Mouse (Mus musculus) forebrain, embryonic 13.5 days (tissue): ENCODE measurements around the gene Mark3. TPM values are rescaled to one million over a fixed set of nuclear protein-coding genes. Genes with fewer than 3 reads are reported as not detected.
A peak's percentile ranks its signal among the peaks of the same experiment; 100 is the strongest.

Experiments
- ATAC-seq: fragments of 200-750 bp; cut with Nextera tagmentation; 2 replicates; pipeline ENCODE4 v1.8.0; 2017
- H3K27ac ChIP-seq: fragments of 300-500 bp; sonication (generic); 2 replicates; pipeline ENCODE4 v1.5.1; 2015; ENCODE audit warnings: inconsistent platforms, mild to moderate bottlenecking, moderate library complexity
- H3K27me3 ChIP-seq: fragments of 300-500 bp; sonication (generic); 2 replicates; pipeline ENCODE4 v1.6.1; 2015; ENCODE audit warnings: mild to moderate bottlenecking, inconsistent platforms
- H3K36me3 ChIP-seq: fragments of 300-500 bp; sonication (generic); 2 replicates; pipeline ENCODE4 v1.6.1; 2015; ENCODE audit warnings: mild to moderate bottlenecking, inconsistent platforms; ENCODE audit not compliant: poor library complexity, severe bottlenecking
- H3K4me1 ChIP-seq: fragments of 300-500 bp; sonication (generic); 2 replicates; pipeline ENCODE4 v1.6.1; 2015; ENCODE audit warnings: inconsistent platforms
- H3K4me2 ChIP-seq: fragments of 300-500 bp; sonication (generic); 2 replicates; pipeline ENCODE4 v1.6.1; 2015; ENCODE audit warnings: inconsistent platforms, mild to moderate bottlenecking, moderate library complexity
- H3K4me3 ChIP-seq: fragments of 300-500 bp; sonication (generic); 2 replicates; pipeline ENCODE4 v1.5.1; 2015; ENCODE audit warnings: mild to moderate bottlenecking, inconsistent platforms
- H3K9ac ChIP-seq: fragments of 300-500 bp; sonication (generic); 2 replicates; pipeline ENCODE4 v1.6.1; 2015; ENCODE audit warnings: mild to moderate bottlenecking, inconsistent platforms
- H3K9me3 ChIP-seq: fragments of 300-500 bp; sonication (generic); replicated peaks from 2 replicates; pipeline ENCODE4 v1.6.1; 2016; ENCODE audit warnings: inconsistent platforms
- WGBS: fragments of 180-500 bp; shearing (Covaris S2); methylation state at CpG from one replicate; pipeline ENCODE4 v1.1.7; 2015; 5-methylcytosine and 5-hydroxymethylcytosine counted together
- polyA plus RNA-seq: library from polyadenylated mRNA; unstranded; fragments of >200 nt; fragmentation: Nextera tagmentation; extraction: Ambion mirVana; gene quantifications from 2 replicates; pipeline ENCODE4 v1.2.1, GENCODE M21; 2015

Mark3 gene
- polyA plus RNA-seq, 1 experiment from 2014 or later: 47.2 TPM

DNA sequence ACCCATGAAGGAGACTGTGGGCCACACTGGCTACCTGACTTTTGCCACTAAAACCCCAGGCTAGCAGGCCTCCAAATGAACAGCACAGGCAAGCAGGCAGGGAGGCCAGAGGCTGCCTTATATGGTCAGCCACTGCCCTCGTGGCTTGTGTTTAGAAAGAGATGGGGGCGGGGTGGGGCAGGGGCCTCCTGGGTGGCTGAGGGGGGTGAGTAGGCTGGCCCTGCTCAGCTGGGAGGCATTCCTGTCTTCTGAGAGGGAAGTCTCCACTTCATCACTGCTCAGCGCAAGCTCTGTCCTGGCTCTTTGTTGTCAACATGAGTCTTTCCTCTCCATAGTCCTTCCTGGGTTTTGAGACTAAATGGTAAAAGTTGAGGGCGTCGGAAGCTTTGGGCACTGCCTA is 108.5 kb downstream of the Mark3 start:
- H3K9ac ChIP-seq: no peak overlapping the region

DNA sequence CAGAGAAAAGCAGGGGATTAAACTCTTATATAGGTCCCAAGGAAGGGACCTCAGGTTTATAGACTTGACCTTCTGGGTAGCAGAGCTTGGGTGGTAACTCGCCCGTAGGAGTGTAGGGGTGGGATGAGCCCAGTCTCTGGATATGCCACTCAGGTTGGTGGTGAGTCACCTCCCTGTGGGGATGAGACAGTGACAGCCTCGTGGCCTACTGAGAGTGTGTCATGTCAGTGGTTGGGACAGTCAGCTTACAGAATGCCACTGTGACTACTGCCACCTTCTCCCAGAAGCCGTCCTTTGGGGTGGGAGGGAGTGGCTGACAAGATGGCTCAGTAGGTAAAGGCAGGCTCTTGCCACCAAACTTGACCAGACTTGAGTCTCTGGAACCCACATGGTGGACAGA is 112.1 kb downstream of the Mark3 start:
- 90% methylated on average over 4 of the region's 4 CpGs for WGBS
- Histone ChIP-seq H3K36me3 (peaks cover 29% of the 10 kb centered on the region), H3K9me3 (no peaks in the 10 kb centered on the region), H3K4me2 (no peak overlapping the region), H3K27ac (peak overlapping the region; percentile 92), H3K9ac (0 out of 2 replicates have a peak overlapping the region, but pooled peaks have one; percentile 27), H3K27me3 (no peaks in the 10 kb centered on the region), H3K4me1 (peaks cover 42% of the 10 kb centered on the region), H3K4me3 (no peak overlapping the region)
- no peak for ATAC-seq

More for the DNA sequence above, 108.5 kb downstream of the Mark3 start:
- H3K36me3 ChIP-seq: peaks cover 40% of the 10 kb centered on the region
- no peak overlapping the region for H3K27ac ChIP-seq
- no peak overlapping the region for H3K4me3 ChIP-seq
- ATAC-seq: no peak
- H3K9me3 ChIP-seq: no peaks in the 10 kb centered on the region
- peaks cover 29% of the 10 kb centered on the region for H3K4me1 ChIP-seq
- no peak overlapping the region for H3K4me2 ChIP-seq
- H3K27me3 ChIP-seq: no peaks in the 10 kb centered on the region
- 63% methylated on average over 5 of the region's 5 CpGs for WGBS

- peak overlapping the region; percentile 20 for H3K4me2 ChIP-seq
- WGBS: 17% methylated on average over 14 of the region's 14 CpGs
- peak; percentile 79 for ATAC-seq
Observed at GRCm38 (mm10) chr12:111687350-111688068, 113.2 kb downstream of the Mark3 start.

GRCm38 (mm10) chr12:111688069-111688428 is 113.7 kb downstream of the Mark3 start:
- H3K9me3 ChIP-seq: no peaks in the 10 kb centered on the region
- H3K4me3 ChIP-seq: no peak overlapping the region
- H3K27me3 ChIP-seq: no peaks in the 10 kb centered on the region
- H3K36me3 ChIP-seq: peaks cover 13% of the 10 kb centered on the region
- ATAC-seq: no peak
- 40% methylated on average over 2 of the region's 2 CpGs for WGBS
- peak overlapping the region; percentile 92 for H3K27ac ChIP-seq
- H3K9ac ChIP-seq: peak overlapping the region; percentile 43
- peaks cover 59% of the 10 kb centered on the region for H3K4me1 ChIP-seq
- peak overlapping the region; percentile 20; the same call in 1 of the 2 replicates for H3K4me2 ChIP-seq

More at GRCm38 (mm10) chr12:111687350-111688068, 113.2 kb downstream of the Mark3 start:
- Histone ChIP-seq H3K36me3 (peaks cover 18% of the 10 kb centered on the region), H3K9me3 (no peaks in the 10 kb centered on the region), H3K27ac (peak overlapping the region; percentile 92), H3K9ac (peak overlapping the region; percentile 43), H3K4me1 (peaks cover 53% of the 10 kb centered on the region), H3K27me3 (no peaks in the 10 kb centered on the region), H3K4me3 (no peak overlapping the region)

GRCm38 (mm10) chr12:111689426-111689825 is 115.1 kb downstream of the Mark3 start:
- no peak overlapping the region for H3K4me2 ChIP-seq
- H3K9me3 ChIP-seq: no peaks in the 10 kb centered on the region
- no peaks in the 10 kb centered on the region for H3K36me3 ChIP-seq
- H3K4me1 ChIP-seq: peaks cover 73% of the 10 kb centered on the region
- no peak overlapping the region for H3K9ac ChIP-seq
- ATAC-seq: no peak
- H3K27me3 ChIP-seq: no peaks in the 10 kb centered on the region
- 0 out of 2 replicates have a peak overlapping the region, but pooled peaks have one; percentile 48 for H3K27ac ChIP-seq
- H3K4me3 ChIP-seq: no peak overlapping the region
- 84% methylated on average over 11 of the region's 11 CpGs for WGBS

GRCm38 (mm10) chr12:111691346-111691872 is 117.1 kb downstream of the Mark3 start:
- Histone ChIP-seq H3K9ac (peak overlapping the region; percentile 38), H3K4me2 (no peak overlapping the region), H3K4me1 (peaks cover 90% of the 10 kb centered on the region), H3K4me3 (no peak overlapping the region), H3K27ac (peak overlapping the region; percentile 99), H3K9me3 (no peaks in the 10 kb centered on the region), H3K36me3 (no peaks in the 10 kb centered on the region), H3K27me3 (no peaks in the 10 kb centered on the region)
- ATAC-seq: no peak
- WGBS: 4% methylated on average over 5 of the region's 5 CpGs

- no peaks in the 10 kb centered on the region for H3K36me3 ChIP-seq
- no peaks in the 10 kb centered on the region for H3K27me3 ChIP-seq
- peaks cover 75% of the 10 kb centered on the region for H3K4me1 ChIP-seq
- WGBS: 60% methylated on average over 5 of the region's 5 CpGs
- H3K9me3 ChIP-seq: no peaks in the 10 kb centered on the region
- H3K4me3 ChIP-seq: no peak overlapping the region
- ATAC-seq: no peak
- H3K4me2 ChIP-seq: peak overlapping the region; percentile 43
- peak overlapping the region; percentile 99 for H3K27ac ChIP-seq
- H3K9ac ChIP-seq: peak overlapping the region; percentile 48
Observed at GRCm38 (mm10) chr12:111692899-111693298, 118.6 kb downstream of the Mark3 start.

GRCm38 (mm10) chr12:111693341-111694270 is 119.3 kb downstream of the Mark3 start:
- peak; percentile 88 for ATAC-seq
- Histone ChIP-seq H3K27me3 (no peaks in the 10 kb centered on the region), H3K4me3 (0 out of 2 replicates have a peak overlapping the region, but pooled peaks have one; percentile 9), H3K36me3 (no peaks in the 10 kb centered on the region), H3K9ac (peak overlapping the region; percentile 56), H3K9me3 (no peaks in the 10 kb centered on the region), H3K4me1 (peaks cover 70% of the 10 kb centered on the region), H3K27ac (peak overlapping the region; percentile 99), H3K4me2 (peak overlapping the region; percentile 43)
- WGBS: 5% methylated on average over 18 of the region's 18 CpGs

- Histone ChIP-seq H3K9ac (peak overlapping the region; percentile 56), H3K27ac (peak overlapping the region; percentile 99), H3K4me1 (peaks cover 69% of the 10 kb centered on the region), H3K36me3 (no peaks in the 10 kb centered on the region), H3K4me2 (peak overlapping the region; percentile 43), H3K27me3 (no peaks in the 10 kb centered on the region), H3K4me3 (peak overlapping the region; percentile 9; the same call in 1 of the 2 replicates), H3K9me3 (no peaks in the 10 kb centered on the region)
- peak; percentile 25 for ATAC-seq
- WGBS: under 1% methylated on average over 12 of the region's 12 CpGs
Observed at GRCm38 (mm10) chr12:111694271-111694781, 120.0 kb downstream of the Mark3 start.

DNA sequence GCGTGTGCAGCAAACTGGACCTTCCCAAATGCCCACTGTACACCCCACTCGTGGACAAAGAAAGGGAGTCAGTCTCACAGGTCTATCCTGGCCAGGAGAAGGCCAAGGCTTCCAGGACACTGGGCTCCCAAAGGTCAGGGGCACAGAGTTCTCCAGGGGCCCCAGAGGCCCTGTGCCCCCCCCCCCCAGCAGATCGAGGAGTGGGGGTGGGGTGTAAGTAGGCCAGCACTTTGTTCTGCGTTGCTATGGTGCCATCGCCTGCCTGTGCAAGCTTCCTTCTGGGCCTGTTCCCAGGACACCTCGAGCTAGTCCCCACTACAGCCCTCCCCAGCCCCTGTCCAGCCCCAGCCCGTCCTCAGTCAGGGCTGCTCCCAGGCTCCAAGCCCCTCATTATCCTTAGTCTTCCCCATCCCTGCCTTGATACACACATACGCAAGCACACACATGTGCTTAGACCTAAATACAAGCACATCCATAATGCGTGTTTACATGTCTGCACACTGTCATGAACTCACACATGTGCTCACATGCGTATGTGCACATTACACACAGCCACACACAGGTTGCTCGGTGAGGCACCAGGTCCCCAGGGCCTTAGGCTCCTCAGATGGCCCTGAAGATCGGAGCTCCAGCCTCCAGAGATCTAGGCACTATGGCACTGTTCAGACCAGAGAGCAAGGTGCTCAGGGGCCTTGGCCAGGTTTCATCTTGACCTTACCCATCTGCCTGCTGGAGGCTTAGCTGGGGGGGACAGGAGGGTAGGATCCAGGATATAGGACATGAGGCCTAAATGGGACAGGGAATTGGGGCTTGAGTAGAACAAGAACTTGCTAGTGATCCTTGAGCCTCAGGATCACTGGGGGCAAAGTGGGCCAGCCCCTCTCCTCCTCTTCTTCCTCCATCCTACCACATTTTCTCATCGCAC is 120.8 kb downstream of the Mark3 start:
- Histone ChIP-seq H3K27me3 (no peaks in the 10 kb centered on the region), H3K9me3 (no peaks in the 10 kb centered on the region), H3K27ac (peak overlapping the region; percentile 99), H3K4me1 (peaks cover 61% of the 10 kb centered on the region), H3K36me3 (no peaks in the 10 kb centered on the region), H3K9ac (peak overlapping the region; percentile 56), H3K4me3 (0 out of 2 replicates have a peak overlapping the region, but pooled peaks have one; percentile 9), H3K4me2 (peak overlapping the region; percentile 43)
- ATAC-seq: peak; percentile 56
- WGBS: 28% methylated on average over 13 of the region's 13 CpGs

- 19% methylated on average over 6 of the region's 6 CpGs for WGBS
- H3K36me3 ChIP-seq: no peaks in the 10 kb centered on the region
- H3K4me2 ChIP-seq: no peak overlapping the region
- no peaks in the 10 kb centered on the region for H3K27me3 ChIP-seq
- H3K4me1 ChIP-seq: peaks cover 51% of the 10 kb centered on the region
- H3K9ac ChIP-seq: no peak overlapping the region
- ATAC-seq: no peak
- no peak overlapping the region for H3K4me3 ChIP-seq
- no peaks in the 10 kb centered on the region for H3K9me3 ChIP-seq
- H3K27ac ChIP-seq: peak overlapping the region; percentile 99
Observed at GRCm38 (mm10) chr12:111696239-111696638, 121.9 kb downstream of the Mark3 start.
